Mouse (Mus musculus) testis, adult 2 months (tissue): Measurements from ENCODE around the gene Hoxd9. TPM values are rescaled to one million over a fixed set of nuclear protein-coding genes. Genes with fewer than 3 reads are reported as not detected.

Experiments
- H3K27ac ChIP-seq: fragments of 200-500 bp; 2 replicates; pipeline ENCODE4 v1.5.1; 2012; ENCODE audit warnings: low read depth, low read length; ENCODE audit not compliant: control insufficient read depth, insufficient read depth
- H3K27me3 ChIP-seq: fragments of 200-500 bp; 2 replicates; pipeline ENCODE4 v1.6.1; 2012; ENCODE audit warnings: mild to moderate bottlenecking, low read length, moderate library complexity; ENCODE audit not compliant: control insufficient read depth, insufficient read depth
- H3K36me3 ChIP-seq: fragments of 200-500 bp; 2 replicates; pipeline ENCODE4 v1.6.1; 2012; ENCODE audit warnings: mild to moderate bottlenecking, low read length; ENCODE audit not compliant: control insufficient read depth, insufficient read depth
- H3K4me1 ChIP-seq: fragments of 200-500 bp; 2 replicates; pipeline ENCODE4 v1.6.1; 2012; ENCODE audit warnings: low read length; ENCODE audit not compliant: control insufficient read depth, insufficient read depth
- H3K4me3 ChIP-seq: fragments of 200-500 bp; 2 replicates; pipeline ENCODE4 v1.5.1; 2012; ENCODE audit warnings: low read depth, mild to moderate bottlenecking, low read length, moderate library complexity, mixed read lengths; ENCODE audit not compliant: control insufficient read depth
- CTCF ChIP-seq: fragments of 200-500 bp; IDR thresholded peaks from 2 replicates; pipeline ENCODE4 v1.5.1; 2012; ENCODE audit warnings: low read depth, mild to moderate bottlenecking, inconsistent platforms, low read length, moderate library complexity; ENCODE audit not compliant: control insufficient read depth, insufficient read depth, insufficient replicate concordance
- POLR2A ChIP-seq: fragments of 200-500 bp; IDR thresholded peaks from 2 replicates; pipeline ENCODE4 v1.6.1; 2012; ENCODE audit warnings: low read depth, mild to moderate bottlenecking, inconsistent platforms, low read length, moderate library complexity; ENCODE audit not compliant: control insufficient read depth
- polyA plus RNA-seq: library from polyadenylated mRNA; depleted of rRNA; stranded (reverse); fragments of >200 nt; gene quantifications from 2 replicates; pipeline ENCODE4 v1.2.3, GENCODE M21; 2012

Gene Hoxd9
- polyA plus RNA-seq, 1 experiment = 1.8 TPM

DNA sequence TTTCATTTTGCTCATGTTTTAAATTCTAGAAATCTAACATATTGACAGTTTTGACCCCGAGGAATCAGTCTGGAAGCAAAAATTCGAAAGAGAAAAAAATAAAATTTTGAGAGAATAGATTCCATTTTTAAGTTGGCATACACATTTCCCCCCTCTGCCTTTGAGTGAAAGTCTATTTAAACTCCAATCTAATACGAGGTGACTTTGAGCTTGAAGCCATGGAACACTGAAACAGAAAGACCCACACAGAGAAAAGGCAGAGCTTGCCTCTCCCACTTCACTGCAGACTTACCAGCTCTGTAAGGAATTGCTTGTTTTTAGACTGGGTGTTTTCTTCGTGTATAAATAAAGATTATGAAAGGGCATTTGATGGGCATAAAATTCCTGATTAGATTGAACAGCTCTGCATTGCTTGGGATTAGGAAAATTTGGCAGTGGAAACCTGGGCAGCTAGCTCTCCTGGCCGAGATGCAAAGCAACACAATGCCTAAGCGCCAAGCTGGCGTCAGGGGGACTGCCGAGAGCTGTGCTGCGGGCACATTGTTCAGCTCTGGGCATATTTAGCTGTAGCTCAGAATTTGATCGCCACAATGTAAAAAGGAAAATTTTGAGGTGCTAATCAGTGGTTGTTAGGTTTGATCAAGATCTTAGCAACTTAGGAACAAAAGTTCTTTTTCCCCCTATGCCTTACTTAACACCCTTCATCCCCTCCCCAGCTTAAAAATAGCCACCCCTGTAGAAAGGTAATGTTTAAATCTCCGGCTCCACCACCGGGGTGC is 8.5 kb upstream of the Hoxd9 start:
- peaks cover 17% of the 10 kb centered on the region for H3K27me3 ChIP-seq
- H3K4me1 ChIP-seq = peaks cover 4% of the 10 kb centered on the region; the same call in 1 of the 2 replicates
- no peak overlapping the region for H3K4me3 ChIP-seq
- TF ChIP-seq POLR2A = no peak
- TF ChIP-seq CTCF = no peak
- H3K36me3 ChIP-seq = no peaks in the 10 kb centered on the region
- H3K27ac ChIP-seq = no peak overlapping the region; the same call in 1 of the 2 replicates

DNA sequence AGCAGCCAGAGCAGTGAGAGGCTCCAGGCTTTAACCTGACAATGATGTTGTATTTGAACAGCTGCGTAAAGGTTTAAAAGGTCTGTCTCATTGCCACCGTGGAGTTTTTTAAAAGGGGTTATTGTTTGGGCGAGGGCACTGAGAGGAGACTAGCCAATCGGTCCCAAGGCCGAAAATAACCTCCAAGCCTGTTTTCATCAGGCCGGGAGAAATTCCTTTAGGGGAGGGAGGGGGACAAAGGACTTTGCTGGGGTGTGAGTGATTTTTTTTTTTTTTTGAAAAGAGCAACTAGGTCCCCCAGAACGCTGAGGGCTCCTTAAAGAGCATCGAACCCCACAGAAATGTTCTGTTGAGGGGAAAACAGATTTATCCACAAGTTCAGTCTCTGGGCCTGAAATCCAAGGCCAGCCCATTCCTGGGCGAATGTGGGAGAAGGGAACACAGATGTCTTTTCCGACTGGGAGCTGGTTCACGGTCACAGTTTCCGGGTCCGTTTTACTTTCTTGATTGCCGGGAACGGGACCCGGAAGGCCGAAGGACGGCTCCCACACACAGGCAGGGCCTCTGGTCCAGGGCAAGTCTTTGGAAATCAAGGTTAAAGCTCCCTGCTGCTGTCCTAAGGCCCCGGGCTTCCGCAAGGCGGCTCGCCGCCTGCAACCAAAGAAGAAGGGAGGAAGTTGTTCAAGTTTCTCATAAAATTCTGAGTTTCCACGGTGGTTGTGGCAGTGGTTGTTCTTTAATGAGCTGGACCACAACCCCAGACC is 7.8 kb upstream of the Hoxd9 start:
- TF ChIP-seq CTCF (no peak), POLR2A (no peak)
- H3K36me3 ChIP-seq = no peaks in the 10 kb centered on the region
- H3K4me3 ChIP-seq = no peak overlapping the region
- H3K4me1 ChIP-seq = peaks cover 4% of the 10 kb centered on the region; the same call in 1 of the 2 replicates
- no peak overlapping the region; the same call in none of the 2 replicates for H3K27ac ChIP-seq
- H3K27me3 ChIP-seq = peaks cover 17% of the 10 kb centered on the region

DNA sequence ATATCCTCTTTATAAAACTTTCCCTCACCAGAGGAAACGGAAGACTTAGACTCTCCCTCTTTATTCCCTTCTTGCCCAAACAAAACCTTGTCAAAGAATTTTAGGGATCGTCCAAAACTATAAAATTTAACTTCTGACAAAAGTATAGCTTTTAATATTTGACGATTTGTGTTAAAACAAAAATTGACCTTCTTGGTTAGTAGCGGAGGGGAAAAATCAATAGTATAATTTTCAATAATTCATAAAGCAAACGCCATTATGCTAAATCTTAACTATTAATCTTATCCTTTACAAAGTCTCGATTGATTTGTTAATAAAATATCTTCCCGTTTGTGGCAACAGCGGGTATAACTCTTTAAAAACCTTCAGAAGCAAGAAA is 7.2 kb upstream of the Hoxd9 start:
- Histone ChIP-seq H3K27ac (no peak overlapping the region), H3K4me3 (no peak overlapping the region), H3K4me1 (peaks cover 4% of the 10 kb centered on the region; the same call in 1 of the 2 replicates)

DNA sequence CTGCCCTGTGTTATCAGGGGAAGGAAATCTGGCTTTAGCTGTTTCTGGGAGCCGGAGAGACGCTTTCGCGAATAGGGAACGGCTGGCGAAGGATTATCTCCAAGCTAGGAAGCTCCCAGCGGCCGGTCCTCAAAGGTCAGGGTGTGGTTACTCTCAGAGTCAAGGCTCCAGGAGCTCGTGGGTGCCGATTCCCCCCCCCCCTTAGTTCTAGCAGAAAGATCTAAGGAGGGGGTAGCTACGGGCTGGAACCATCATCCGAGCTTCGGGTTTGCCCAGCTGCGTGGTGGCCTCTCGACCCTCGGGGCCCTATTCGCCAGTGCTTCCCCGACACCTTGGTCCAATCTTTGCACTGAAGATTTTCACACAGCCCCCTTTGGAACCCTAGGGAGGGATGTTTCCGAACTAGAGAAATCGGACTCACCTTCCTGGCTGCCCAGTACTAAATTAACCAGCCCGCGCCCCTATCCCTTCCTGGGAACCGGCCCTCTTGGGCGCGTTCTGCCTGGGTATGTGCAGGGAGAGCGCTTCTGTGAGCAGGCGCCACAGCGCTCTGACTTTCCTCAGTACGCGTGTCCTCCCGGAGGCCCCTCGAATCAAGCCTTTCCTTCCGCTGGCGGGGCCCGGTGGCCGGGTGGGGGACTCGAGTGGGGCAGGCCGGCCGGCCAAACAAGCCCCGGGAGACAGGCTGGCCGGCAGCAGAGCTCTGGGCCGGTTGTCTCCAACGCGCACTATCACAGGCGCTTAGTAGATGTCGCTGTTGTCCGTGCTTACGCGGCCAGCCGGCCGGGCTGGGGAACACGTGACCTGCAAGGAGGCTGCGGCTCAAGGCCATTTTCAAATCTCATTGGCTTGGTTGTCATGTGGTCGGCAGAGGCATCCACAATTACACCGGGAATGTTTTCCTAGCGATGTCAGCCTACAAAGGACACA is 6.2 kb upstream of the Hoxd9 start, which contains the start of gene Hoxd10:
TSS of gene Hoxd10 (plus strand) at position 903 of the 930 bp plus-strand sequence.
- Histone ChIP-seq H3K4me1 (peaks cover 4% of the 10 kb centered on the region; the same call in 1 of the 2 replicates), H3K27me3 (peaks cover 15% of the 10 kb centered on the region), H3K36me3 (no peaks in the 10 kb centered on the region), H3K27ac (peak within 1 kb of the TSS; percentile 78), H3K4me3 (peak within 1 kb of the TSS; percentile 69)
- 0 out of 2 replicates have a peak, but pooled peaks have one; percentile 9 for TF ChIP-seq POLR2A
- peak; percentile 18; the same call in 1 of the 2 replicates for TF ChIP-seq CTCF

More for the DNA sequence above, 7.2 kb upstream of the Hoxd9 start:
- H3K27me3 ChIP-seq = peaks cover 15% of the 10 kb centered on the region
- H3K36me3 ChIP-seq = no peaks in the 10 kb centered on the region
- TF ChIP-seq POLR2A = no peak
- no peak for TF ChIP-seq CTCF

DNA sequence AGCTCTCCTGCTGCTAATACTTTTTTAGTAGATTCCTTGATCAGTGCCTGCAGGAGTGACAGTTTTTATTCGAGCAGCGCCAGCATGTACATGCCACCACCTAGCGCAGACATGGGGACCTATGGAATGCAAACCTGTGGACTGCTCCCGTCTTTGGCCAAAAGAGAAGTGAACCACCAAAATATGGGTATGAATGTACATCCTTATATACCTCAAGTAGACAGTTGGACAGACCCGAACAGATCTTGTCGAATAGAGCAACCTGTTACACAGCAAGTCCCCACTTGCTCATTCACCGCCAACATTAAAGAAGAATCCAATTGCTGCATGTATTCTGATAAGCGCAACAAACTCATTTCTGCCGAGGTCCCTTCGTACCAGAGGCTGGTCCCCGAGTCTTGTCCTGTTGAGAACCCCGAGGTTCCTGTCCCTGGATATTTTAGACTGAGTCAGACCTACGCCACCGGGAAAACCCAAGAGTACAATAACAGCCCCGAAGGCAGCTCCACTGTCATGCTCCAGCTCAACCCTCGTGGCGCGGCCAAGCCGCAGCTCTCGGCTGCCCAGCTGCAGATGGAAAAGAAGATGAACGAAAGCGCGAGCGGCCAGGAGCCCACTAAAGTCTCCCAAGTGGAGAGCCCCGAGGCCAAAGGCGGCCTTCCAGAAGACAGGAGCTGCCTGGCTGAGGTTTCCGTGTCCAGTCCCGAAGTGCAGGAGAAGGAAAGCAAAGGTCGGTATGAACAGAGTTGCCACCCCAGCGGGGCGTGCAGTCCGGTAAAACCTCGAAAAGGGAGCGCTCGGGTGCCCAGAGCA is 5.3 kb upstream of the Hoxd9 start:
- Histone ChIP-seq H3K4me1 (peaks cover 7% of the 10 kb centered on the region; the same call in 1 of the 2 replicates), H3K36me3 (no peaks in the 10 kb centered on the region), H3K27ac (peak overlapping the region; percentile 78), H3K4me3 (peak overlapping the region; percentile 69), H3K27me3 (peaks cover 18% of the 10 kb centered on the region)
- TF ChIP-seq POLR2A = no peak
- no peak for TF ChIP-seq CTCF

DNA sequence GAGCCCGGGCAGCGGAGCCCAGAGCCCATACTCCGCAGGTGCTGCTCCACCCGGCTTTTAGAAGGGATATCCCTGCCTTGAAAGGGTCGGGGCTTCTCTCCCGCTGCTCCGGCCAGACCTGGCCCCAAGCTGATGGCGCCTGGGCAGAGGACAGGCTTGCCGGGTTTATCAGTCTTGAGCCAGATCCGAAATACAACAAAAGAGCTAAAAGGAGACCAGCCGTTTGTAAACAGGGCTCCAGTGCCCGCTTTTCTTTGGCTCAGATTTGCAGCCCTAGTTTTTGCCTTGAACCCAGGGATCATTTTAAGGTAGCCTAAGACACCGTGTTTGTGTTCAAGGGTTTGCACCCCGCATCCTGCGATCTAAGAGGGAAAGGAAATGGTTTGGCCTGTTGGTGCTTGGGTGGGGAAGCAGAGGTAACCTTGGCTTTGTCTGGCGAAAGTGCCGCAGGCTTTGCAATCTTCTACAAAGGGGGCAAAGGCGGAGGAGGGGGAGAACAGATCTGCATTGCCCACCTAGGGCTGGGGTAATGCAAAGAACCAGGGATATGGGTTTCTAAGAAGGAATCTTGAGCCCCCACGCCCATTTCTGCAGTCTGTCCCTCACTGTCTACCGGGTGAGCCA is 4.6 kb upstream of the Hoxd9 start:
- peaks cover 18% of the 10 kb centered on the region for H3K27me3 ChIP-seq
- no peaks in the 10 kb centered on the region for H3K36me3 ChIP-seq
- H3K4me1 ChIP-seq = peaks cover 10% of the 10 kb centered on the region
- H3K27ac ChIP-seq = peak overlapping the region; percentile 78
- TF ChIP-seq CTCF (no peak), POLR2A (no peak)
- peak overlapping the region; percentile 69 for H3K4me3 ChIP-seq
